Mouse (Mus musculus) bone marrow, adult 2 months (tissue): Measurements from ENCODE around the gene Vps13c. TPM values are rescaled to one million over a fixed set of nuclear protein-coding genes. Genes with fewer than 3 reads are reported as not detected.
A peak's percentile ranks its signal among the peaks of the same experiment; 100 is the strongest.

ENCODE experiments used
- H3K27ac ChIP-seq: fragments of 200-500 bp; 2 replicates; pipeline ENCODE4 v1.5.1; 2012; ENCODE audit warnings: low read depth, mild to moderate bottlenecking, control low read depth, inconsistent platforms, low read length; ENCODE audit not compliant: control insufficient read depth, poor library complexity, insufficient read depth
- H3K4me1 ChIP-seq: fragments of 200-500 bp; 2 replicates; pipeline ENCODE4 v1.6.1; 2011; ENCODE audit warnings: low read length; ENCODE audit not compliant: control insufficient read depth, insufficient read depth
- H3K4me3 ChIP-seq: fragments of 200-500 bp; replicated peaks from 2 replicates; pipeline ENCODE3; 2011; ENCODE audit warnings: mild to moderate bottlenecking, low read depth, low read length, control low read depth; ENCODE audit not compliant: control insufficient read depth
- CTCF ChIP-seq: fragments of 200-500 bp; IDR thresholded peaks from 2 replicates; pipeline ENCODE4 v1.5.1; 2011; ENCODE audit warnings: low read length, control low read depth; ENCODE audit not compliant: control insufficient read depth, insufficient read depth
- POLR2A ChIP-seq: fragments of 200-500 bp; IDR thresholded peaks from 2 replicates; pipeline ENCODE4 v1.6.1; 2011; ENCODE audit warnings: low read depth, mild to moderate bottlenecking, control low read depth, low read length, borderline replicate concordance; ENCODE audit not compliant: control insufficient read depth
- WGBS: fragments of 180-500 bp; shearing (Covaris S2); methylation state at CpG from one replicate; pipeline ENCODE4 v1.1.7; 2018; 5-methylcytosine and 5-hydroxymethylcytosine counted together
- polyA plus RNA-seq: library from polyadenylated mRNA; stranded (reverse); fragments of >200 nt; gene quantifications from 2 replicates; pipeline ENCODE4 v1.2.4, GENCODE M21; 2011; ENCODE audit warnings: low replicate concordance; ENCODE audit not compliant: missing spikeins, insufficient read depth, insufficient read length

Gene Vps13c
- polyA plus RNA-seq = 4.0 and 8.8 TPM in 2 replicates

- peak within 1 kb of the TSS; percentile 95 for H3K4me3 ChIP-seq
- TF ChIP-seq CTCF (no peak), POLR2A (peak; percentile 40; the same call in 1 of the 2 replicates)
- H3K4me1 ChIP-seq = peaks cover 4% of the 10 kb centered on the region
- peak within 1 kb of the TSS; percentile 64 for H3K27ac ChIP-seq
- WGBS = under 1% methylated on average over 53 of the region's 53 CpGs
These were observed at the start of gene Vps13c for GRCm38 (mm10) chr9:67839981-67840859. Gene Vps13c (plus strand): TSS chr9:67840396.

DNA sequence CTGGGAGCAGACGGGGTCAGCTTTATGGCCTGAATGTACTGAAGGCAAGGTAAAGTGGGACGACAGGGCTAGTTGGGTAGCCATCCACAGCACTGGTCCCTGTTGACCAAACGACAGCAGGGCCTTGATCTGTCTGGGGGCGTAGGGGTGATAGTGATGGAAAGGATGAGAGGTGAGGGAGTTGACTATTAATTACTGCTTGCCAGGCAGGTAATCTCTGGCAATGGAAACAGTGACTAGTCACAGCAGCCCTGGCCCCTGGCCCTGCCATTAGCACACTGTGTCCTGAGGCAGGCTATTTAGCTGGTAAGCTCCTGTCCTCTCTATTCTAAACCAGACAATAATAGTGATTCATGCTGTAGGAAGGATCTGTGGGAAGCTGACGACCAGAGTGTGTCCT is 47.8 kb upstream of the Vps13c start:
- no peaks in the 10 kb centered on the region for H3K4me1 ChIP-seq
- TF ChIP-seq CTCF = no peak
- TF ChIP-seq POLR2A = no peak
- 80% methylated on average over 5 of the region's 5 CpGs for WGBS

GRCm38 (mm10) chr9:67793501-67793900 is 46.7 kb upstream of the Vps13c start:
- Histone ChIP-seq H3K4me3 (no peak overlapping the region), H3K4me1 (no peaks in the 10 kb centered on the region), H3K27ac (no peak overlapping the region)
- WGBS = 21% methylated on average over 6 of the region's 6 CpGs
- TF ChIP-seq POLR2A = no peak
- no peak for TF ChIP-seq CTCF

More for the DNA sequence above, 47.8 kb upstream of the Vps13c start:
- Histone ChIP-seq H3K27ac (no peak overlapping the region), H3K4me3 (no peak overlapping the region)

DNA sequence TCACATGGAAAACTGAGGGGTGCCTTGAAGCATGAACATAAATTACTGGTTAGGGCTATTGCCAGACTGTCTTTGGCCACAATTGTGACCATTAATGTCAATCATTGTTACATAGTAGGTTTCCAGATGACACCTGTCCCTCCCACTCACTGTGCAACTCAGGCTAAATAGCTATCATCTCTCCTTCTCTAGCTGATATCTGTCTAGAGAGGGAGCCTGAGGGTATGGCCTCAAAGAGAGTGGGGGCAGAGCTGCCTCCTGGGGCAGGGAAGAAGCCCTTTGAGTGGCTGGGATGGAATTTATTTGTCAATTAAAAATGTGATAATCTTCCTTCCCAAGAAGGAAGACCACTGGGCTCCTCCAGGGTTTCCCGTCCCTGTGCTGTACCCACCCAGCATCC is 46.0 kb upstream of the Vps13c start:
- Histone ChIP-seq H3K4me3 (no peak overlapping the region), H3K27ac (no peak overlapping the region), H3K4me1 (no peaks in the 10 kb centered on the region)
- TF ChIP-seq POLR2A = no peak
- TF ChIP-seq CTCF = no peak
- WGBS = 79% methylated on average over 1 of the region's 1 CpGs

DNA sequence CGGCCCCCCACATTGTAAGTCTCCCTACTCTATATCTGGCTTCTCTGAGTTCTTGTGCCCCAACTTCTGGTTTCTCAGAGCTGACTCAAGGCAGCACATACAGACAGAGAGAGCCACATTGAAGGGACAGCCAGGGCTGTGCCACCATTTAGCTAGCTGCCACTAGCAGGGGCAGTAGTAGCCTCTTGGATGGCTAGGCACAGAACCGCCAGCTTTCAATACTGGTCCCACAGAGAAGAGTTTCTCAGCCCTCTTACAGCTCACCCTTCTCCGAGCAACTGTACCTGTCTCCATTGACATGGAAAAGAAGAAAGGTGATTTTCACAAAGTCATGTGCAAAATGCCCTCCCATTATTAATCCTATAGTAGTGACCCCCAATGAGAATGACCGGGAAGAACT is 45.5 kb upstream of the Vps13c start:
- H3K4me3 ChIP-seq = no peak overlapping the region
- WGBS = 84% methylated on average over 4 of the region's 4 CpGs
- no peak overlapping the region for H3K27ac ChIP-seq
- H3K4me1 ChIP-seq = no peaks in the 10 kb centered on the region
- TF ChIP-seq CTCF = no peak
- TF ChIP-seq POLR2A = no peak

DNA sequence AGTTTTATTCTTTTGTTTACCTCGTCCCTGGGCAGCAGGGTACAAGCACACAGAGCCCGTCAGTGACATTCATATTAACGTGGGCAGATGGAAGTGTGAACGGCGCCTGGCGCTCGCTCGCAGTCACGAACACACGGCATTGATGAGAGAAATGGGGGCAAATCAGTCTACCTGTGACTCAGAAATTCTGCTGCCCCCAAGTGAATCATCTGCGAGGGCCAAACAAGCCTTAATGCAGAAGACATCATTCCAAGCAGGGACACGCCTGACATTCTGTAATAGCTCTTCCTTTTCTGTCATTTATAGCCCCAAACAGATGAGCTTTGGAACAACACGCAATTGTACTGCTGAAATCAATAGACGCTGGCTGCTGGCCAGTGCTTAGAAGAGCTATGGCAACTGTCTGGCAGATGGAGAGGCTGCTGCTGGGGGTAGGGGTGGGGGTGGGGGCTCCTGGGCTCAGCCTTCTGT is 45.0 kb upstream of the Vps13c start:
- WGBS = 85% methylated on average over 14 of the region's 14 CpGs
- TF ChIP-seq POLR2A = no peak
- TF ChIP-seq CTCF = no peak
- no peaks in the 10 kb centered on the region for H3K4me1 ChIP-seq
- H3K27ac ChIP-seq = no peak overlapping the region
- no peak overlapping the region for H3K4me3 ChIP-seq

GRCm38 (mm10) chr9:67799078-67799819 is 40.9 kb upstream of the Vps13c start:
- 46% methylated on average over 14 of the region's 14 CpGs for WGBS
- Histone ChIP-seq H3K4me3 (no peak overlapping the region), H3K4me1 (no peaks in the 10 kb centered on the region), H3K27ac (no peak overlapping the region)
- no peak for TF ChIP-seq POLR2A
- TF ChIP-seq CTCF = no peak

DNA sequence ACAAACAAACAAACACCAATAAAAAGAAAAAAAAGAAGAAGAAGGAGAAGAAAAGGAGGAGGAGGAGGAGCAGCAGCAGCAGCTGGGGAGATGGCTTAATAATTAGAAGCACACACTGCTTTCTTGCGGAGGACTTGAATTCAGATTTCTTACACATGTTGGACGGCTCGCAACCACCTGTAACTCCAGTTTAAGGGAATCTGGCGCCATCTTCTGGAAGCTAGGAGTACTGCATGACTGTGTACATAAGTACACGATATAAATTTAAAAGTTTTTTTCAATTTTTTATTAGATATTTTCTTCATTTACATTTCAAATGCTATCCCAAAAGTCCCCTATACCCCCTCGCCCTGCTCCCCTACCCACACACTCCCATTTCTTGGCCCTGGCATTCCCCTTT is 38.0 kb upstream of the Vps13c start:
- H3K4me3 ChIP-seq = no peak overlapping the region
- H3K27ac ChIP-seq = no peak overlapping the region
- TF ChIP-seq POLR2A (no peak), CTCF (peak; percentile 35; the same call in 1 of the 2 replicates)
- 22% methylated on average over 6 of the region's 6 CpGs for WGBS
- H3K4me1 ChIP-seq = no peaks in the 10 kb centered on the region
